Mouse (Mus musculus): ENCODE measurements around the gene Zpbp. TPM values are rescaled to one million over a fixed set of nuclear protein-coding genes. Genes with fewer than 3 reads are reported as not detected.

Gene Zpbp
- total RNA-seq, 2 experiments from 2014 or later, result 0.36 to 0.53 TPM

Other genes starting within 250 kb of the Zpbp start
- gene Spata48, start 314 bp downstream of the Zpbp start, total RNA-seq (2021), result 1 to 10 TPM in 1 of 2 experiments, under 1 TPM in 1; 0.50 to 1.1 TPM
- gene 4930512M02Rik, start 165.4 kb upstream of the Zpbp start, total RNA-seq (2021), result not detected
- gene Ikzf1, start 222.6 kb upstream of the Zpbp start, total RNA-seq (2021), result 1 to 10 TPM; 1.8 to 2.5 TPM